Mouse (Mus musculus) inflammation-experienced regulatory T-cells, adult 6 months (primary cell): Measurements from ENCODE around the gene Caps2. TPM values are rescaled to one million over a fixed set of nuclear protein-coding genes. Genes with fewer than 3 reads are reported as not detected.
"Not testable (repeated sequence)": the region's sequence is repeated elsewhere in the genome, so short reads cannot be mapped to it uniquely, and the experiment has no call there.

Experiments
- ATAC-seq: one replicate; pipeline ENCODE4 v1.8.0; 2017
- polyA plus RNA-seq, 3 experiments: library from polyadenylated mRNA; unstranded; fragments of 100-300 nt; shearing (Covaris generic); gene quantifications; one replicate each; pipeline ENCODE4 v1.2.1; 2017

Caps2 gene
- polyA plus RNA-seq = not detected

GRCm38 (mm10) chr10:112163168-112163766 lies at the start of gene Caps2:
Gene Caps2 (plus strand): TSS chr10:112163621.
- no peak for ATAC-seq

- ATAC-seq = not testable (repeated sequence)
Observed at GRCm38 (mm10) chr10:112125090-112125489, 38.3 kb upstream of the Caps2 start.

DNA sequence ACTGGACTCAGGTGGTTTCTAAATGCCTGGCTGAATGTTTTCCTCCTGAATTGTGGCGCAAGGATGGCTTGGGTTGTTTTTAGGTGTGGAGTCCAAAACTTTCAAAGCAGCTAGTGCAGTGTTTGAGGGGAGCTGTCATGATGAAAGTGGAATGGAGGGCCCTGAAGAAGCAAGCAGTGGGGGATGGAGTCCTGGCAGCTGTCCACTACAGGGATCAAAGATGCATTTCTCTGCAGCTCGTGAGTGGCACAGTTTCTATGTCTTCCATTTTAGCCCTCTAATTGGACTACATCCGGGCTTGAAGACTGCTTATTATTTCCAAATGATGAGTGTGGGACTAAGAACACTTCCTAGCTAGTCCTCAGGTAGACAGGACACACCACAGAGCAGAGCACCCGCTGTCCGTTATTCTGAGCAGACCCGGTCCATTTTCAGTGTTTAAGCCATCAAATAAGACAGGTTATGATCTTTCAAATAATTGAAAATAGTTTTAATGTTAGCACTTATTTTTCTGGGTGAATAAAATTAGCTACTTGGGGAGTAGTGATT lies 35.7 kb upstream of the Caps2 start:
- not testable (repeated sequence) for ATAC-seq

- no peak for ATAC-seq
Observed at GRCm38 (mm10) chr10:112132194-112132593, 31.2 kb upstream of the Caps2 start.

DNA sequence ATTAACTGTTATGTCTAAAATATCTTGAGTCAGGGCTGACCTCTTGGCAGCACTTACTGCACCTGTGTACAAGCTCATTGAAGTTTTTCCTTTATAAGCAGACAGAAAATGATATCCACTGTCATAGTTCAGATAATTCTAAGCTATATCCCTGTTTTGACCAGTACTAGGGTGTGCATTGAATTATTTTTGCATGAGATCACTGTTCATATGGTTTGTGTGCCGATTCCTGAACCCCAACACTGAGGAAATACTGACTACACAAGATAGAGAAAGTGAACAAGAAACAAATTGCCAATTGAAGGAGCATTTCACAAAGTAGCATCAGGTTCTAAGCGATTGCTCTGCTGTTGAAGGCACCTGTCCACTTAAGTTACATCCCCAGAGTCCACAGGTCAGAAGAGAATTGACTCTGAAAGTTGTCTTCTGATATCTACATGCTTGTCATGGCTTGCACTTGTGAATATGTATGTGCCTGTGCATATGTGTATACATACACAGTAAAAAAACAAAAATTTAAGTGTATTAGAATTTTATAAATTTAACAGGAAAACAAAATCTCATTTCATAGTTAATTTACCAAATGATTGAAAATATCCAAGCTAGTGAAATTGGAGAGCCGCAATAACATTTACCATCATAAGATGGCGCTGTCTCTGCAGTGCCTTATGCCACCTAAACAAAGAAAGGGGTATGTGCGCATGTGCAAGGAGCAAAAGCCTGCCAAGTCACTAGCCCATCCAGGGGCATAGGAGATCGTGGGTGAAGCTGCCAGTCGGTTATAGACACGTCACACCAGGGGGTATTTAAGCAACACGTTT lies 25.2 kb upstream of the Caps2 start:
- ATAC-seq = no peak

GRCm38 (mm10) chr10:112138871-112139430 lies 24.5 kb upstream of the Caps2 start:
- ATAC-seq = no peak

GRCm38 (mm10) chr10:112139834-112140233 lies 23.6 kb upstream of the Caps2 start:
- no peak for ATAC-seq

GRCm38 (mm10) chr10:112159882-112160560 lies 3.4 kb upstream of the Caps2 start, which contains the start of gene Glipr1l3:
Gene Glipr1l3 (minus strand): TSS chr10:112160327.
- ATAC-seq = peak; percentile 68

GRCm38 (mm10) chr10:112177027-112177426 lies 13.6 kb downstream of the Caps2 start:
- ATAC-seq = not testable (repeated sequence)

DNA sequence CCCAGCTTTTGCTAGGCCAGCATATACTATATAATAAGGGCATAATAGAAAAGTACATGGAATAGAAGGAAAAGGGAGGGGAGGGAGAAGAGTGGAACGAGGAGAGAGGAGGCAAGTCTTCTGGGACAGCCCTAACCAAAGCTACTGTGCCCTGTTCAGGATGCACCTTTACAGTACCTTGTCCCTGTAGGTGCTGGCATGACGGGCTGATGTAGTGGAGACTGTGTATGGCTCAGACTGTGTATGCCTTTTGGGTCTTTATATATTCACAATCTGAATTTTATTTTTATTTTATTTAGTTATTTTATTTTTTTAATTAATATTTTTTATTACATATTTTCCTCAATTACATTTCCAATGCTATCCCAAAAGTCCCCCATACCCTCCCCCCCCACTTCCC lies 30.5 kb downstream of the Caps2 start:
- not testable (repeated sequence) for ATAC-seq

GRCm38 (mm10) chr10:112203463-112203862 lies 40.0 kb downstream of the Caps2 start:
- ATAC-seq = no peak

DNA sequence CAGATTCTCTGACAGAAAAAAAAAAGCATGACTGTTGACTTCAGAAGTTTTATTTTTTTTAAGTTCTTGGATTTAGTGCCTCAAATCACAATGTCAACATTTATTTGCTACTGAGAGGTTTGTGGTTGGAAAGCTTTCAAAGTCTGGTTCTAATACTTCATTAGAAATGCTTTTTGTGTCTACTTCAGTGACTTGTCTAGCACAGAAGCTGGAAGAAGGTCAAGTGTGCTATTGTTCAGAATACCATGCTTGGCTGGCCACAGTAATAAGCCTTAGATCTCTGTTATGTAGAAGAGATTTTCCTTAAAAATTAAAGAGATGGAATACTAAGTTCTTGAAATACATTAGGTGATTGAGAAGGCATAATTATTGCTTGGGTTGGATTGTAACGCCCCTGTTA lies 63.7 kb downstream of the Caps2 start:
- ATAC-seq = no peak

- not testable (repeated sequence) for ATAC-seq
Observed at GRCm38 (mm10) chr10:112229091-112229843, 65.8 kb downstream of the Caps2 start.

DNA sequence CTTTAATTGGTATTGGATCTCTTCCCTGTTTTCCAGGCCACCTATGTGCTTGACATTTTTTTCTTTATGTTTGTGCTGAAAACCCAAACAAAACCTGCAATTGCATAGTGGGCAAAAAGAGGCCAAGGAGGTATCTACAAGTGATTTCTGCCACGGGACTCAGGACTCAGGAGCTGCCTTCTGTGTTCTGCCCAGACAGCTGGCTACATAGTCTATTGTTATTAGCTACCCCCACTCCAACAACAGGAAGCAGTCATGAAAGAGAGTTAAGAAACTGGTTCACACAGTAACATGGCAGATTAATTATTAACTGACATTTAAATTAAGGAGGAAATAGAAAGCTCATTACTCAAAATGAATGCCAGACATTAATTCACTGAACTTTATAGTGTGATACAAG lies 69.3 kb downstream of the Caps2 start:
- not testable (repeated sequence) for ATAC-seq

GRCm38 (mm10) chr10:112235396-112235940 lies 72.0 kb downstream of the Caps2 start:
- ATAC-seq = not testable (repeated sequence)

DNA sequence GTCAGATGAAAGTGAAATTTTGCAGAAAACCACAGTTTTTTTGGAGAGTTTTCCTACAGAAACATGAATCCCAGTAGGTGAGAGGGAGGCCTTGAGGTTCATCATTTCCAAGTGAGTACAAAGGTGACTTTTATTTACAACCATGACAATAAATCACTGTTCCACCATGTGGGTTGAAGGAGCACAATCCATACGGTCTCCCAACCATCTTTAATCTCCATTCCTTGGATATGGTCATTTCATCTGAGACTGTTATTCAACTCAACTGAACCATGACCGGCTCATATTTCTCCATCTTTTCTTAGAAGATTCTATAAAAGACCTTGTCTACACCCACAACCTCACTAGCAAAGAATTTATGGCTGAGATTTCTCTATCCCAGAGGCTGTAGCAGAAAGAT lies 84.9 kb downstream of the Caps2 start:
- ATAC-seq = no peak

- ATAC-seq = no peak
Observed at GRCm38 (mm10) chr10:112263467-112263866, 100.0 kb downstream of the Caps2 start.
